Mouse (Mus musculus) thymus, postnatal 0 days (tissue): ENCODE results near the gene March4. TPM values are rescaled to one million over a fixed set of nuclear protein-coding genes. Genes with fewer than 3 reads are reported as not detected.

Experiments
- DNase-seq: peaks from one replicate; pipeline ENCODE4 v3.0.0-alpha.2; 2015; ENCODE audit warnings: low spot score
- polyA plus RNA-seq: library from polyadenylated mRNA; unstranded; fragments of >200 nt; fragmentation: Nextera tagmentation; extraction: Ambion mirVana; gene quantifications from 2 replicates; pipeline ENCODE4 v1.2.1, GENCODE M21; 2015

March4 gene
- not detected in 2 replicates for polyA plus RNA-seq

DNA sequence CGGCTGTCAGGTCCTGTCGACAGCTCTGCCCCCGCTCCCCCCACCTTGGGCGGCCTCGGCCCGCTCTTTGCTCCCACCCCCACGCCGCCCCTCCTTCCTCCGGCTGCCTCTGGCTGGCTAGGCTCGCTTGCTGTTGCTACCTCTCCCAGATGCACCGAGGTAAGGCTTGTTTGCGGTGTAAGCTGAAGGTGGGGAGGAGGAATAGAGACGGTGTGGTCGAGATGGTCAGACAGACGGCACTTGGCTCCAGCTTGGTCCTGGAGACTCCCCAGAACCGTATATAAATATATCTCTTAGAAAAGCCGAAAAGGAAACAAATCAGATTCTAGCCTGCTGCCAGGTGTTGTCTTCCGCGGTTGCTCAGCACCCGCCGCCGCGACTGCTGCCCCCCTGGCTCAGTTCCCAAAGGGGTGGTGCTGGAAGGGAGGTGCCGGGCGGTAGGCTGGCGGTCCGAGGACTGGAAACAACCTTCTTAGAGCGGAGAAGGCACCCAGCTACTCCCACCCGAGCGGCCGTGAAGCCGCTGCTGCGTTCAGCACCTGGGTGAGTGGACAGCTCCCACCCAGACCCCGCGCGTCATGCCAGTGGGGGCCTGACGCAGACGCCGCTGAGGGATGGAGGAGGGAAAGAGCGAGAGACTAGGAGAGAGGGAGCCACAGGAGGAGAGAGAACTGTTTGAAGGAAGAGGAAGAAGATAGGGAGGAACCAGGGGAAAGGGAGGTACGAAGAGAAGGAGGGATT, at the start of gene March4:
Gene March4 (minus strand): TSS at position 320 of the 741 bp plus-strand sequence.
- peak; percentile 23 for DNase-seq

DNA sequence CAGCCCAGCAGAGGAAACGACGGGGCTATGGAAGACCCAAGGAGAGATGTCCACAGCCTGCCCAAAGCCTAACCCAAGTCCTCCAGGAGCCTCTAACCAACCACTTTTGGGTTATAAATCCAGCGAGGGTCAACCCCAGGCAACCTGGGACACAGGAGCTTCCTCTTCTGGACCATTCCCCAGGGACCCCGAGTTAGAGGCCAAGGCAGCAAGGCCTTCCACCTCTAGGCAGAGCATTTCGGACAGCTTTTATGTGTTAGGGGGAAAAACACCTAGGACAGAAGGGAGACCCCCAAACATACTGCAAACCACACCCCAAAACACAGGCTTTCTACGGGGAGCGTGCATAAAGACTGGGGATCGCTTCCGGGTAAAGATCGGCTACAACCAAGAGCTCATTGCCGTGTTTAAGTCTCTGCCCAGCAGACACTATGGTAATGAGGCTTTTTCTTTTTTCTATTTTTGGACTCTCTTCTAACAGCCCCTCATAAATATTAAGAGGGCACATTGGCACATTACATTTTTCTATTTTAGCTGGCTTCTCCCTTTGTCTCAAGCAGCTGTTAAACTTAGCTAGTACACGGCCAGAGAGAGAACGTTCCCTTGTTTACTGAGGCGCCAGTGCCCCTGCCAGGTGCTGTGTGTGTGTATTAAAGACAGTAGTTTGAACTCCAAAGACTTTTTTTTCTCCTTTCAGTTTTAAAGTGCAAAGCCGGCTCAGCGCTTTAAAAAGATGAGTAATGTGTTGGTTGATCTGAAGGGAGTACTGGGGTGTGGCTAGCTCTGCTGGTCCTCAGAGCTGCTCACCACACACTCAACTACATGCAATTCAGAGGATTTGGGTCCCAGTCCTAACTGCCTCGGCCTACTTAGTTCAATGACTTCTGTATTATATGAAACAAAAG, 49.5 kb upstream of the March4 start:
- DNase-seq = no peak

DNA sequence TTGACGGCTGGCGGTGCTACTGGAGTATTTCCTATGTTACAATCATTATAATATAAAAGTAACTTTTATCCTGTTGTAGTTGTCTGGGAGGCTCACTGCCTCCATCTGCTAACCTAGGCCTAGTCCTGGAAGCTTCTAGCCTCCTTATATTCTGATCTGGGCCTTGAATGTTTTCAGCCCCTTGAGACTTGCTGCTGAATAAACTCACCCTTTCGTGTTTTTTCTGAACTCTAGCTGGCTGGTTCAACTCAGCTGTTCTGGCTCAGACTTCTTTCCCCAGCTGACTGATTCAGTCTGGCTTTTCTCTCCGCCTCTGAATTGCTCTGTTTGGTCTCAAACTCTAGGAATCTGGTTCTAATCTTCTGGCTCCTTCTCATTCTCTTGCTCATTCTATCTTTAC, 47.2 kb upstream of the March4 start:
- no peak for DNase-seq

DNA sequence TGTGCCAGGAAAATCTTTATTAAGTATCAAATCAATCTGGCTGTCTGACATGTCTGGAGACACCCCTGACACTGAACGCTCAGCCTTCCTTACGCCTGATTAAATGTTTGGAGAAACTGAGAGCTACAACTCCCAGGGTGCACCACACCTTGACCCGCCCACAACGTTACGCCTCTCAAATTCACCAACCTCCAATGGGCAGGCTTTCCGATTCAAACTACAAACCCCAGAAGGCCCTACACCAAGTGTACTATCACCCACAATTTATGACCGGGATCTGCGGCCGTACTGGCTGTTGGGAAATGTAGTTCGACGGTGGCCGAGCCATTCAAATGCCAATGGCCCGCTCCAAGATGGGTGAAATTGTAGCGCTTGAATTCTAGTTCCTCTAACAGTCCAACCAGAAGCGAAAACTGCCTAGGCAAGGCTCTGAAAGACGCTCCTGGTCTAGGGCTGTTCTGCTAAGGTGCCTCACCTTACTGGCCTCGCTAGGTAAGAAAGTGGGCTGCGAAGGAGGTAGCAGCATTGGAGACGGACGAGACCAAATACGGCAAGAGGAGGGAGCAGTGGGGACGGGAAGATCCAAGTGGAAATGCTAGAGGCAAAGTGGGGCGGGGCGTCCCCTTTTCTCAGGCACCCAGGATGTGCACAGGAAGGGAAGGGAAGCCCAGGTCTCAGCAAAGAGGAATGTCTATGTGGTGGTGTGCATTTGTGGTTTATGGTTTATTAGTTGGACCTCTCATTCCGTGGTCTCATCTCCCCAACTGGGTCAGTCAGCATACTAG, 46.4 kb upstream of the March4 start, which contains the start of gene Smarcal1:
Gene Smarcal1 (plus strand): TSS at position 305 of the 785 bp plus-strand sequence.
- DNase-seq = peak; percentile 96

DNA sequence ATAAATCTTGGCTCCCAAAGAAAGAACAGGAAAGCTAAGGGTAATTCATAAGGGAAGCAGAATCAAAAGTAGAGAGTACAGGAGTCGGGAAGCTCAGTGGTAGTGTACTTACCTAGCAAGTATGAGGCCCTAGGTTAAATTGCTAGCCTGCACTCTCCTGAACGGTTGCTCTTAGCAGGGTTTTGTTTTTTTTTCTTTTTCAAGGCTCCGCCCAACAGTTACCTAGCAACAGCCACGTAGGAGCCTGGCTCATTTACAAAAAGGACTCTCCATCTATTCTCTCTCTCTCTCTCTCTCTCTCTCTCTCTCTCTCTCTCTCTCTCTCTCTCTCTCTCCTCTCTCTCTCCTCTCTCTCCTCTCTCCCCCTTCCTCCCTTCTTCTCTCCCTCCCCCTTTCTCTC, 42.1 kb upstream of the March4 start:
- DNase-seq = peak; percentile 12

DNA sequence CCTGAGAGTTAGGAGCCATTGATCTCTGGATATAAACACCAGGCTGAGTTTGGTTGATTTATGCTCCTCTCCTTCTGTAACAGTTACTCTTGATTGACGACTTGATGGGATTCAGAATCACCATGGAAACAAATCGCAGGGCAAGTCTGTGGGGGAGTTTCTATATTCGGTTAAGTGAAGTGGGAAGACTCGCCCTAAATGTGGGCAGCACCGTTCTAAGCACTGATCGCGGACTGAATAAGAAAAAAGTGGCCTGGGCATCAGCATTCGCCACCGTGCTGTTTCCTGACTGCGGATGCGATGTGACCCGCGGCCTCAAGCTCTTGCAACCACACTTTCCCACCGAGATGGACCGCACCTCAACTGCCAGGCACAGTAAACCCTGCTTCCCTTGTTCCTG, 41.6 kb upstream of the March4 start:
- no peak for DNase-seq

DNA sequence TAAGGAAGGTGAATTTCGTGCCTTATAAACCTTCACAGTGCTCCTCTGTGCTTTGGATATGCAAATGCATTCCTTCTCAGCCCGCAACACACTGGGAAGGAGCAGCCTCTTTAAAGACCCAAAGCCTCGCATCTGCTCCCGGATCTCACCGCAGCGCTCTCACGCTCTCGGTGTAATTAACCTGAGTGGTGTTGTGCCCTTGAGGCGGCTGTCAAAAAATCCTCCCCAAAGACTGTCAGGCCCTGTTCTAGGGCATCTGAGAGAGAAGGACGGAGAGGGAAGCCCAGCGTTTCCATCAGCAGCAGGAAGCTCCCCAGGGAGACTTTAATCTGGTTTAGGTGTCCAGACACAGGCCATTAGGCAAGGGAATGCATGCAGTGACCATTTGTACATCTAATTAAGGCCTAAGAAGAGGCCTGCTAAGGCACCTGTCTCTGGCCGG, 40.8 kb upstream of the March4 start:
- no peak for DNase-seq

DNA sequence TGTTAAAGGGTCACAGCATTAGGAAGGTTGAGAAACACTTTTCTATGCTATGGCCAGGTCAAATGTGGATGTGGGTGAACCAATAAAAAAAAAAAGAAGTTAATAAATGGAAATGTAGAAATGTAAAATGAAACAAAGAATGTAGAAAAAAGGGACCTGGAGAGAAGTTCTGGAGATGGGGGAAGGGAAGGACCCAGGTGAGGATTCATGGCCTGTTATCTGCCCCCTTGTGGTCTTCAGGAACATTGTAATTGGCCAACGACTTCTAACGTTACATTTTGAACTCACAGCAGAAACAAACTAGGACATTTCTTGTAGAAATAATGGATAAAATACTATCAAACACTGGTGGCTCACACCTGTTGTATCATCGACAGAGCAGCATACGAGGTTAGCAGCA, 38.4 kb upstream of the March4 start:
- no peak for DNase-seq

DNA sequence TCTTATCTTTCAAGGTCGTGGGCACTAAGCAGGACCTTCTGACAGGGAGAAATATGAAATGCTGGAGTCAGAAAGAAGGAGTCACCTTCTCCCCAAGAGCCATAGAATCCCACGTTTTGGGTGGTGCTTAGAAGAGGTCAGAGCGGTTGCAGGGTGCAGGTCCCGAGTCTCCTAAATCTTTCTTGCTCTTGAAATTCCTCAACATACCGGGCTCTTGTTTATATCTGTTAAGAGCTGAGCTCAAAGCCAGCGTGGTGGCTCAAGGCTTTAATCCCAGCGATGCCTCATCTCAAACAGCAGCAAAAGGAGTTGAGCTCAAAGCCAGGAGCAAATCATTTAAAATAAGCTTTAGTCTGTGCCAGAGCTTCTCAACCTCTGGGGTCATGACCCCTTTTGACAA, 37.9 kb upstream of the March4 start:
- DNase-seq = no peak

DNA sequence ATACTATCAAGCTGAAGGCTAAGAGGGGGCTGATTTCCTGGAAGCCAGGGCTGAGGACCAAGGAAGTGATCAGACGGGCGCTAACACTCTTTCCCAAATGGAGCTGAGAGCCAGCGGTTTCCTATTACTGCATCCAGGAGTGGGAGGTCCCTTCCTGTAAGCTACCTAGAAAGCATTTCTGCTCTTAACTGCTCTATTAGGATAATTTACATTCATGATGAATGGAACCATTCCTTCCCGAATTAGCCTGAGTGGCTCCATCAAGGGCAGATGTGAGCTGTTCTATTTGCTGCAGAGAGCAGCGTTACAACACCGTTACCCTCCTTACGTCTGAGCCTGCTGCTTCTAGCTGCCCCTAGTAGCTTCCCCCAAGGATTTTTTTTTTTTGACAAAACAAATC, 37.3 kb upstream of the March4 start:
- DNase-seq = no peak

DNA sequence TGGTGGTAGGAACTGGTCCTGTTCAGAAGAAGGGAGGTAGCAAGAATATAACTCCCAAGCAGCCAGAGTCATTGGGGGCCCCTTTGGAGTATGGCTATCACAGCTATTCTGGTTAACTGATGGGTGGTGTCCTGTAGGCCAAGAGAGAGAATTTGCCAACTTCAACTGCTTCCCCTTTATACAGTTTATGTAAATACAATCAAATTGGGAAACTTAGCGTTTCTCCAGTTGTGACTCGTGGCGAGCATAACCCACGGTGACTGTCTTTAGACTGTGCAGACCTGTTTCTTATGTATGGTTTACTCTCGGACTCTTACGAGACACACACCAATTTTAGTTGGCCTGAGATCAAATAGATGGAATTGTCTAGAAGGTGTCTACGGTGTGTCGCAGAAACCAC, 32.0 kb upstream of the March4 start:
- no peak for DNase-seq

DNA sequence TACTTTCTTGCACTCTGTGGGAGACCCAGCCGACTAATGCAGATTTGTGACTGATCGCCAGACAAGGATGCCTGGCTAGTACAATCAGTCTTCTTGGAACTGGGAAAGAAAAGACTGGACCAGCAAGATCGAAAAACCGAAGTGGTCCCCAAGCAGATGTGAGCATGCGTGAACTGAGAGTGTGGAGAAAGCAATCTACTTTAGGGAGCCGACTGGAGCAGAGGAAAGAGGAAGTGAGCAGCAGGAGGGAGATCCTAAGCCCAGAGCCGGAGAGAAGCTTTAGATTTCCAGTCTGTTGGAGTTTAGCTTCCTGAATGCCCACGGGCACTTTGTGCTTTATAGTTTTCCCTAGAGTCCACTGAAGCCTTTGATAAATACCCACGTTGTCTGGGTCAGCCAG, 30.3 kb upstream of the March4 start:
- DNase-seq = no peak

DNA sequence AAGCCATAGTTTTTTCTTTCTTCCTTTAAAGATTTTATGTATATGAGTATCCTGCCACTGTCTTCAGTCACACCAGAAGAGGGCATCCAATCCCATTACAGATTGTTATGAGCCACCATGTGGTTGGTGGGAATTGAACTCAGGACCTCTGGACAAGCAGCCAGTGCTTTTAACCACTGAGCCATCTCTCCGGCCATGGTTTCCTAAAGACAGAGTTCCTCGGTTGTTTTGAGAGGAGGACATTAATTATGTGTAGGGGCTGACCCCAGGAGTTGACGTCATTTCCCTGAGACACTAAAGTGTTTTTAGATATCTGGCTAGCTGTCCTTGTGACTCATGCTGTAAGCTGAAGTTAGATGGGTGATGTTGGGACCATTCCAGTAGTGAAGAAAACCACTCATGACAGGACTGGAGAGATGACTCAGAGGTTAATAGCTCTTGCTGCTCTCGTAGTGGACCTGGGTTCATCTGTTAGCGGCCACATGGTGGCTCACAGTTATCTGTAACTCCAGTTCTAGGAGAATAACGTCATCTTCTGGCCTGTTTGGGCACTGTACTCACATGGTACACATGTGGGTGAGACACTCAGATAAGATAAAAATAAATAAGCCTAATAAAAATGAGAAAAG, 27.7 kb upstream of the March4 start:
- no peak for DNase-seq

DNA sequence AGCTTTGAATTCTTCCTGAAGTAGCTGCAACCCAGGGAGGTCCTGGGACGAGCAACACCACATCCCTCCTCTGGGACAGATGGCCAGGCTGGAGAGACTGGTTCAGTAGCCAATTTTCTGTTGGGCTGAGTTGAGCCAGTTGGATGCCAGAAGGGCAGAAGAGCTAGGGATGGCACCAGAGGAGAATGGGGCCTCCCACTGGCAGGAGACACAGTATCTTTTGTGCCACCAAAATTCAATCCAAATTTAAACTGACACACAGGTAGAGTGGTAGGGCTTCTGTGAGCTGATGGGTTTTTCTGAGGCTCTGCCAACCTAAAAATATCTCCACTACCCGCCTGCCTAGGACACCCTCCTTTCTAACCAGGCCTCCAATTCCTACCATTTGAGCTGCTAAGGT, 21.9 kb upstream of the March4 start:
- no peak for DNase-seq

DNA sequence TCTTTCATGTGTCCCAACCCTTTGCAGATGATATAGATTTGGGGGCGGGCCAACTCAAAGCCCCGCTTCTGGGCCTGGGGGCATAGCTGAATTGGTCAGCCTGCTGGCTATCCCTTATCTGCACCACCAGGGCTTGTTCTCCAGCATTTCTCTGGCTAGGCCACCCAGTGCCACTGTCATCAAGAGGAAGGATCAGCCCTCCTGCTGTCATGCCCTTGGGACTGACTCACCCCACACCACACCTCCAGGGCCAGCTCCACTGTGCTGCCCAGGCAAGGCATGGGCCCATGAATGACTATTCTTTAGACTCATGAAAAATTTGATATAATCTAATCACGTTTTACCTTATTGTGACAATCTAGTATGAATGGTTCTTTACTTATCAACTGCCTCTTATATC, 19.7 kb upstream of the March4 start:
- DNase-seq = no peak

DNA sequence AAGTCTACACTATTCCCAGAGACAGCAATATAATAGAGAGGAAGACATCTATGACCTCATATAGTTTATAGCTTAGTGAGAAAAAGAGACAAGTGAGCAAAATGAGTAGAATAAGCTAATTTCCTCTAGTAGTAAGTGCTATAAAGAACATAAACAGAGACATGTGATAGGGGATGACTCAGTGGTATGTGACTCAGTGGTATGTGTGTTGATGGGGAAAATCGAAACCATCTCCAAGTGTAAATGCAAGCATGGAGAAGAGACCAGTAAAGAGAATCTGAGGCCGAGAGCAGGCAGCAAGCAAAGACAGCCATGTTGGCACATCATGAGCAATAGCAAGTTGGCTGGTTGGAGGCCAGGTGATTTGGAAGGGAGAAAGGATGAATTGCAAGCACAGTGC, 13.6 kb upstream of the March4 start:
- DNase-seq = no peak

DNA sequence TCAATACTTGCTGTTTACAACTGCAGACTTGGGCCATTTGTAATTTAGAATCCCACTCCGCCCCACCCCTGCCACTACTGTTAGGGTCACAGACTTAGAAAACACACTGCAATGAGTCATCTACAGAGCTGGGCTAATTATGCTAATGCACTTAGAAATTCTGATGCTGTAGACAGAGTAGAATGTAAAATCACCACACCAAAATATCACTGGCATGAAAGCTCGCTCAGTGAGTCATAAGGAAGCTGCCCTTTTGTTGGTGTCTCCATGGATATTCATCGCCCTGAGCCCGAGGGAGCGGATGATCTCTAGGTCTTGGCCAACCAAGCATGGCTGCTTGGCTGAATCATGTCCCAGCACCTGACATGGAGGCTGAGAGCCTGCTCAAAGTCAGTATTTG, 1.5 kb upstream of the March4 start:
- DNase-seq = no peak

DNA sequence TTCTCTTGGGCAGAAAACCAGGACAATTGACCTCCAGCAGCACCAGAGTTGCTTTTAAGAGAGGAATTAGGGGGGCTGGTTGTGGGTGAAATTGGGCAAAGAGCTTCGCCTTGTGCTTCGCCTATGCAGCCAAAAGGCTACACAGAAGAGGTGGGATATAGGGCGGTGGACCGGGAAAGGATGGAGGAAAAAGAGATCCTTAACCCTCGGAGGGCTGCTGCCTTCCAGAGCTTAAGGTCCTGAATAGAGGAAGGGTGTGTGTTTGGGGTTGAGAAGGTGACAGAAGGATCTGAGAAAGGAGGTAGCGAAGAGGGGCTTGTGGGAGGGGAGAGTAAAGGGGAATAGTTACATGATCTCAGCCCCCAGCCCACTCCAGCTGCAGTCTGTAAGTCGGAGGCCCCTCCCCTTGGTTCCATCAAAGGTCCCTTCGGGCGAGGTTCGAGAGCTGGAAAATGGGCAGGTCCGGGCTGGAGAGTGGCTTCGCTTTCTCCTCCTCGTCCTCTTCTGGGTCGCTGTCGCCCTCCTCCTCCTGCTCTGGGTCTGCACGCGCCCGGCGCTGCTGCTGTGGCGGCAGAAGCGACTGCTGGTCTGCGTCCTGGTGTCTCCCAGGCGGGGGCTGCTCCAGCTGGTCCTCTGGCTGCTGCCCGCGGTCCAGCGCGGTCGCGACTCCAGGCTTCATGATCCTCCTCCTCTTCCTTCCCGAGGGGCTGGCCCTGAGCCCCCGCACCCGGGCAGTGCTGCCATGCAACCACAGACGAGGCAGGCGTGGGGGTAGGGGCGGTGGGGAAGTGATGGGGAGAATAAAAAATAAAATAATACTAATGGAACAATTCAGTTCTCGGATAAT, 782 bp downstream of the March4 start:
- no peak for DNase-seq

DNA sequence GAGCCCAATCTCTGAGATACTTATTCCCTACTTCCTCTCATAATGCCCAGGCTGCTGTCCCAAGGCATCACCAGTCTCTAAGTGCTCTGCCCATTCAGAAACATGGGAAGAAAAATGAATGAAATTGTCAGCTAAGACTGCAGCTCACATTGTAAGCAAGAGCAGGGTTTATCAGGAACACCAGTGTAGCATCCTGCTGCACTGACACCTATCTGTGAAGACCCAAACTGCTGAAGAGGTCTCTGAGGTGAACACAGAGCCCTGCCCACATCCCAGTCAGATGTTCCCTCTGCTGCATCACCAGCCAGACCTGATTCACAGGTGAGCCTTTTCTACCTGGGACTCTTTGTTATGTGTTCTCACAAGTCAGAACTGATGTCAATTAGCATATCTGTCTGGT, 3.3 kb downstream of the March4 start:
- DNase-seq = no peak

DNA sequence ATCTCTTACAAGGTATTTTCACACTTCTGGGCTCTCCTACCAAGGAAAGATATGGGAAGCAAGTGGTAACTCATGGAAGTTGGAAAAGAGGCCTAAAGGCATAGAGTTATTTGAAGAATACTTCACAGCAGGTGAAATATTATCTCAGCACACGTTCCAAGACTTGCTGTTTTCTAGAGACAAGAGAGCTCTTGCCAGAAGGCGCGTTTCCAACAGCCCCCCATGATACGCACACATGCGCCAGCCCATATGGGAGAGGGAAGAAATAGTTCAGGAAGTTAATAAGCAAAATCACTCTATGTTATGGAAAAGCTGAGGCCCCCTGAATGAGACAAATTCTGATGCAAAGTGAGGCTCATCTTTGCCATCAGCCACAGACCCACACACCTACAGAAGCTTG, 3.8 kb downstream of the March4 start:
- no peak for DNase-seq
